ENCODE assay signal across 10 mouse cellular contexts in the genomic region with DNA sequence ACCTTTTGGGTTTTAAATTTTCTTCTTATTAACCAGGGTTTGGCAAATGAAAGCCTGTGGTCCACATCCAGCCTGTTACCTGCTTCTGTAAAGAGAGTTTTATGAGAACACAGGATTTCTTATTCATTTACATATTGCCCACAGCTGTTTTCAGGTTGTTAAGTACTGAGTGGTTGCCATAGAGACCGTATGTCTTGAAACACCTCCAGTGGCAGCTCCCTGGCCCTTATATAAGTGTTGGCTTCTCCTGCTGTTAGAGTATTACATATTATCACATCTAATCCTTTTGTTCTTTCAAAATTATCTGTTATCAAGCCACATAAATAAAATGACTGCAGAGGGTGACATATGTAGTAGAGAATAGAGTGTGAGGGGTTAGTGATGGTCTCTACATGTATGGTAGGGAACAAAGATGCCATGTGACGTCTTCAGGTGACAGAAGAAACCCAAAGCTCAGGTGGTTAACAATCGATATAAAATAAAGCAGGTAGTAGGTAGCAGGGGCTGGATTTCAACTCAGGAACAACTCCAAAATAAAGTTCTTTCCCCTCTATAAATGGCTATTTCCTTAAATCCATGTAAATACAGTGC.
DNase-seq lines count a peak whose midpoint lies in the region; ATAC-seq and TF ChIP-seq lines count a peak whose summit lies in the region.
"Had no signal": no experiment of that assay in that cellular context is flagged by ENCODE, and none has a peak within 500 bp of the region (broad histone marks: within the 10 kb centered on the region; RNA-seq: fewer than 3 reads in every experiment).

No protein-coding gene starts in this region.

- no peak for ATAC-seq in kidney, embryonic 15.5 days (replicated peaks; ENCODE audit: low FRiP score)
- peak; percentile 71 for ATAC-seq in hindbrain, embryonic 14.5 days (ENCODE audit: low FRiP score)
- ATAC-seq in activated CD4-positive, CD25-positive, alpha-beta regulatory T cell, adult 4 months, result no peak

- H3K4me3 ChIP-seq in kidney, adult 2 months (ENCODE audit: insufficient read depth, low read depth, low read length), result no peak overlapping the region
- H3K4me3 ChIP-seq in kidney, embryonic 15.5 days (replicated peaks), result no peak overlapping the region
- no peak overlapping the region for H3K4me3 ChIP-seq in hindbrain, embryonic 14.5 days (replicated peaks; ENCODE audit: low read length)
- H3K4me3 ChIP-seq: embryonic facial prominence, embryonic 12.5 days had no signal

- no peaks in the 10 kb centered on the region for H3K36me3 ChIP-seq in kidney, adult 2 months (ENCODE audit: control insufficient read depth, insufficient read depth, low read length)
- no peaks in the 10 kb centered on the region for H3K36me3 ChIP-seq in kidney, embryonic 15.5 days
- peaks cover 27% of the 10 kb centered on the region for H3K36me3 ChIP-seq in hindbrain, embryonic 14.5 days (replicated peaks; ENCODE audit: control insufficient read depth, insufficient read depth)
- H3K36me3 ChIP-seq: embryonic facial prominence, embryonic 12.5 days had no signal

- WGBS in kidney, adult 2 months, result 82% methylated on average over 3 of the region's 3 CpGs
- WGBS in kidney, embryonic 15.5 days, result 83% methylated on average over 3 of the region's 3 CpGs
- WGBS in hindbrain, embryonic 14.5 days, result 82% methylated on average over 3 of the region's 3 CpGs

- no peak overlapping the region for H3K9ac ChIP-seq in kidney, embryonic 15.5 days
- no peak overlapping the region for H3K9ac ChIP-seq in hindbrain, embryonic 14.5 days
- H3K9ac ChIP-seq: embryonic facial prominence, embryonic 12.5 days had no signal

- H3K27ac ChIP-seq in kidney, adult 2 months (ENCODE audit: insufficient read depth, low read depth, low read length), result no peak overlapping the region
- no peak overlapping the region for H3K27ac ChIP-seq in kidney, embryonic 15.5 days
- H3K27ac ChIP-seq in hindbrain, embryonic 14.5 days, result peak overlapping the region; percentile 63
- H3K27ac ChIP-seq: embryonic facial prominence, embryonic 12.5 days had no signal

- H3K4me1 ChIP-seq in kidney, adult 2 months (ENCODE audit: control insufficient read depth, insufficient read depth, low read length), result no peaks in the 10 kb centered on the region
- H3K4me1 ChIP-seq in kidney, embryonic 15.5 days, result no peaks in the 10 kb centered on the region
- peaks cover 10% of the 10 kb centered on the region; the same call in 1 of the 2 replicates for H3K4me1 ChIP-seq in hindbrain, embryonic 14.5 days (replicated peaks; ENCODE audit: control insufficient read depth, insufficient read depth, low read length)

- no peaks in the 10 kb centered on the region for H3K27me3 ChIP-seq in kidney, adult 2 months (replicated peaks; ENCODE audit: control insufficient read depth, insufficient read depth, low read length)
- H3K27me3 ChIP-seq in kidney, embryonic 15.5 days, result no peaks in the 10 kb centered on the region
- no peaks in the 10 kb centered on the region for H3K27me3 ChIP-seq in hindbrain, embryonic 14.5 days (ENCODE audit: control insufficient read depth, insufficient read depth, low read length)
- H3K27me3 ChIP-seq: embryonic facial prominence, embryonic 12.5 days had no signal

- TF ChIP-seq POLR2A in kidney, adult 2 months (IDR thresholded peaks at IDR 0.05; ENCODE audit: low read depth, low read length), result no peak

- H3K4me2 ChIP-seq in kidney, embryonic 15.5 days, result no peak overlapping the region
- no peak overlapping the region for H3K4me2 ChIP-seq in hindbrain, embryonic 14.5 days (replicated peaks)
- H3K4me2 ChIP-seq: embryonic facial prominence, embryonic 12.5 days had no signal

- H3K9me3 ChIP-seq in kidney, embryonic 15.5 days (replicated peaks), result no peaks in the 10 kb centered on the region
- no peaks in the 10 kb centered on the region for H3K9me3 ChIP-seq in hindbrain, embryonic 14.5 days (ENCODE audit: control insufficient read depth, low read length)
- H3K9me3 ChIP-seq: embryonic facial prominence, embryonic 12.5 days had no signal

- TF ChIP-seq CTCF in kidney, adult 2 months (conservative IDR thresholded peaks at IDR 0.05; ENCODE audit: insufficient read depth, insufficient read length, low read depth, low read length), result no peak

- DNase-seq in embryo, embryonic 10.5 days (ENCODE audit: low spot score), result peak; percentile 16
- DNase-seq in embryo, embryonic 10 days (ENCODE audit: low spot score), result no peak
- peak; percentile 7 for DNase-seq in kidney, adult 2 months
- peak; percentile 16 for DNase-seq in 3134 (ENCODE audit: extremely low read depth, insufficient read length, low spot score)
- DNase-seq in hindbrain, embryonic 14.5 days (ENCODE audit: low spot score), result no peak
- no peak for DNase-seq in cerebellum, adult 18-20 months
- DNase-seq: lung, postnatal 36 days had no signal

Comparison
In these comparisons a context has a peak if more than half of its experiments do, and no peak if none do; other contexts are left out.
1. DNase-seq: peak in embryo, embryonic 10.5 days (single experiment), kidney, adult 2 months (single experiment) and 3134 (single experiment); none in embryo, embryonic 10 days (single experiment), hindbrain, embryonic 14.5 days (single experiment) and cerebellum, adult 18-20 months (0 of 2).